In genomic region chr1:106584824-106585223, GRCm38 (mm10) we compare ENCODE assay signal across 14 mouse cellular contexts.
A peak's percentile ranks its signal among the peaks of the same experiment; 100 is the strongest.
DNase-seq lines count a peak whose midpoint lies in the region; ATAC-seq and TF ChIP-seq lines count a peak whose summit lies in the region.
"Had no signal": no experiment of that assay in that cellular context is flagged by ENCODE, and none has a peak within 500 bp of the region (broad histone marks: within the 10 kb centered on the region; RNA-seq: fewer than 3 reads in every experiment).

No protein-coding gene starts in this region.

- 74% methylated on average over 2 of the region's 2 CpGs for WGBS in embryonic facial prominence, embryonic 12.5 days
- WGBS in embryonic facial prominence, embryonic 10.5 days = 71% methylated on average over 2 of the region's 2 CpGs
- WGBS in forebrain, postnatal 0 days = 54% methylated on average over 2 of the region's 2 CpGs
- WGBS in midbrain, embryonic 14.5 days = 27% methylated on average over 2 of the region's 2 CpGs

- no peak overlapping the region for H3K4me3 ChIP-seq in embryonic facial prominence, embryonic 12.5 days
- H3K4me3 ChIP-seq in embryonic facial prominence, embryonic 10.5 days = no peak overlapping the region
- no peak overlapping the region for H3K4me3 ChIP-seq in layer of hippocampus, adult 2 months
- H3K4me3 ChIP-seq in forebrain, postnatal 0 days (ENCODE audit: low read depth, low read length) = no peak overlapping the region
- H3K4me3 ChIP-seq in midbrain, embryonic 14.5 days (replicated peaks; ENCODE audit: low read depth, low read length) = no peak overlapping the region
- H3K4me3 ChIP-seq: left cerebral cortex, adult 2 months had no signal

- H3K27ac ChIP-seq in embryonic facial prominence, embryonic 12.5 days = no peak overlapping the region
- H3K27ac ChIP-seq in embryonic facial prominence, embryonic 10.5 days (replicated peaks) = no peak overlapping the region; the same call in 1 of the 2 replicates
- peak overlapping the region; percentile 75 for H3K27ac ChIP-seq in layer of hippocampus, adult 2 months
- 0 out of 2 replicates have a peak overlapping the region, but pooled peaks have one; percentile 59 for H3K27ac ChIP-seq in forebrain, postnatal 0 days (ENCODE audit: low read depth, low read length)
- no peak overlapping the region; the same call in 1 of the 2 replicates for H3K27ac ChIP-seq in midbrain, embryonic 14.5 days (replicated peaks; ENCODE audit: low read depth, low read length)
- H3K27ac ChIP-seq: left cerebral cortex, adult 2 months; stomach, postnatal 0 days had no signal

- no peaks in the 10 kb centered on the region for H3K9me3 ChIP-seq in embryonic facial prominence, embryonic 12.5 days
- H3K9me3 ChIP-seq in embryonic facial prominence, embryonic 10.5 days = no peaks in the 10 kb centered on the region
- no peaks in the 10 kb centered on the region for H3K9me3 ChIP-seq in forebrain, postnatal 0 days (ENCODE audit: low read length)
- H3K9me3 ChIP-seq in midbrain, embryonic 14.5 days (ENCODE audit: control insufficient read depth, low read length) = no peaks in the 10 kb centered on the region

- peaks cover 8% of the 10 kb centered on the region; the same call in 1 of the 2 replicates for H3K4me1 ChIP-seq in embryonic facial prominence, embryonic 12.5 days
- H3K4me1 ChIP-seq in embryonic facial prominence, embryonic 10.5 days = peaks cover 18% of the 10 kb centered on the region
- no peaks in the 10 kb centered on the region for H3K4me1 ChIP-seq in forebrain, postnatal 0 days (ENCODE audit: insufficient read depth)
- peaks cover 4% of the 10 kb centered on the region; the same call in 1 of the 2 replicates for H3K4me1 ChIP-seq in midbrain, embryonic 14.5 days (ENCODE audit: control insufficient read depth, insufficient read depth, low read length)

- 0 out of 2 replicates have a peak, but pooled peaks have one; percentile 13 for ATAC-seq in embryonic facial prominence, embryonic 12.5 days (ENCODE audit: insufficient number of reproducible peaks, insufficient read depth, low FRiP score, low TSS enrichment)
- ATAC-seq in forebrain, postnatal 0 days = peak; percentile 94
- 0 out of 2 replicates have a peak, but pooled peaks have one; percentile 43 for ATAC-seq in midbrain, embryonic 14.5 days (ENCODE audit: low FRiP score, low TSS enrichment)
- ATAC-seq: lung, postnatal 0 days had no signal

- H3K27me3 ChIP-seq in embryonic facial prominence, embryonic 12.5 days = no peaks in the 10 kb centered on the region
- no peaks in the 10 kb centered on the region for H3K27me3 ChIP-seq in embryonic facial prominence, embryonic 10.5 days (replicated peaks; ENCODE audit: low read depth, poor library complexity, severe bottlenecking)
- no peaks in the 10 kb centered on the region for H3K27me3 ChIP-seq in forebrain, postnatal 0 days (ENCODE audit: insufficient read depth, low read length)
- H3K27me3 ChIP-seq in midbrain, embryonic 14.5 days (ENCODE audit: control insufficient read depth, insufficient read depth, low read length) = no peaks in the 10 kb centered on the region

- no peak overlapping the region for H3K4me2 ChIP-seq in embryonic facial prominence, embryonic 12.5 days (replicated peaks)
- H3K4me2 ChIP-seq in forebrain, postnatal 0 days (ENCODE audit: low read depth) = no peak overlapping the region
- H3K4me2 ChIP-seq in midbrain, embryonic 14.5 days (ENCODE audit: low read length) = no peak overlapping the region

- no peak overlapping the region for H3K9ac ChIP-seq in embryonic facial prominence, embryonic 12.5 days
- H3K9ac ChIP-seq in forebrain, postnatal 0 days = no peak overlapping the region
- H3K9ac ChIP-seq in midbrain, embryonic 14.5 days (replicated peaks; ENCODE audit: low read length) = no peak overlapping the region

- DNase-seq in embryonic facial prominence, embryonic 10.5 days (ENCODE audit: low spot score) = no peak
- DNase-seq in layer of hippocampus, adult 2 months (ENCODE audit: low spot score in 2 of 2) = peak in 1 of 2 experiments; percentile 32
- DNase-seq in layer of hippocampus, adult 18-20 months (ENCODE audit: low spot score in 2 of 2) = no peak
- DNase-seq in forebrain, postnatal 0 days = peak; percentile 41
- peak; percentile 63 for DNase-seq in midbrain, embryonic 14.5 days
- DNase-seq in lung, postnatal 25 days (ENCODE audit: low spot score) = no peak
- no peak for DNase-seq in heart, postnatal 4 days
- DNase-seq: adrenal gland, postnatal 25 days; cerebellum, adult 2 months; thymus, postnatal 36 days had no signal

- no peak for TF ChIP-seq CTCF in layer of hippocampus, adult 2 months (conservative IDR thresholded peaks at IDR 0.05)
- TF ChIP-seq CTCF in forebrain, postnatal 0 days (IDR thresholded peaks at IDR 0.05; ENCODE audit: low read depth) = no peak

- no peaks in the 10 kb centered on the region for H3K36me3 ChIP-seq in embryonic facial prominence, embryonic 12.5 days
- no peaks in the 10 kb centered on the region for H3K36me3 ChIP-seq in embryonic facial prominence, embryonic 10.5 days (replicated peaks)
- H3K36me3 ChIP-seq in forebrain, postnatal 0 days (ENCODE audit: insufficient read depth) = no peaks in the 10 kb centered on the region
- no peaks in the 10 kb centered on the region for H3K36me3 ChIP-seq in midbrain, embryonic 14.5 days (ENCODE audit: control insufficient read depth, insufficient read depth, low read length)

Comparison
In these comparisons a context has a peak if more than half of its experiments do, and no peak if none do; other contexts are left out.
1. ATAC-seq: peak in every context shown above with its lines; median percentile 94 in forebrain, postnatal 0 days; 43 in midbrain, embryonic 14.5 days; 13 in embryonic facial prominence, embryonic 12.5 days.
2. H3K27ac ChIP-seq: peak in layer of hippocampus, adult 2 months (single experiment) and forebrain, postnatal 0 days (single experiment); none in embryonic facial prominence, embryonic 12.5 days (single experiment), embryonic facial prominence, embryonic 10.5 days (single experiment) and midbrain, embryonic 14.5 days (single experiment).
3. DNase-seq: peak in forebrain, postnatal 0 days (single experiment) and midbrain, embryonic 14.5 days (single experiment); none in embryonic facial prominence, embryonic 10.5 days (single experiment), layer of hippocampus, adult 18-20 months (0 of 2), lung, postnatal 25 days (single experiment) and heart, postnatal 4 days (single experiment).